Mouse (Mus musculus) spleen, adult 18-20 months (tissue): ENCODE measurements around the gene Idi2.
"Not testable (repeated sequence)": the region's sequence is repeated elsewhere in the genome, so short reads cannot be mapped to it uniquely, and the experiment has no call there.

Experiments
- DNase-seq, 2 experiments: peaks; one replicate each; pipeline ENCODE4 v3.0.0; 2022; ENCODE audit warnings: mixed read lengths in 2 of 2

Idi2 gene

DNA sequence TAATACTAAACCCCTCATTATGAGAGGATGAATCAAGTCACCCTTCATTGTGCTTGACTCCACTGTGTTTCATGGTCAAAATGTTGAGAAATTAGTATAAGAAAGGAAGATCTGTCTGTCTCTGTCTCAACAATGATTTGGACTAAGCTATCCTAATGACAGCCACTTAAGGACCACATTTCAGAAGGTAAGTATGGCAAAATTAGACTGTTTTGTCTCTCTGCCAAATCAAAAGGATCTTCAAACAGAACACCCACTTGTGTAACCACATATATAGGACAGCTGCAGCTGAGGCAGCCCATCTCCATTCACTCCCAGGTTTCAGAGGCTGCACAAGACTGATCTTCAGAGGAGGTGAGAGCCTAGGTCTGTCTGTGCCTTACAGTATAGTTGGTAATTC is at the start of gene Idi2:
Idi2 (plus strand) TSS at position 301 of the 400 bp plus-strand sequence.
- not testable (repeated sequence) for DNase-seq

DNA sequence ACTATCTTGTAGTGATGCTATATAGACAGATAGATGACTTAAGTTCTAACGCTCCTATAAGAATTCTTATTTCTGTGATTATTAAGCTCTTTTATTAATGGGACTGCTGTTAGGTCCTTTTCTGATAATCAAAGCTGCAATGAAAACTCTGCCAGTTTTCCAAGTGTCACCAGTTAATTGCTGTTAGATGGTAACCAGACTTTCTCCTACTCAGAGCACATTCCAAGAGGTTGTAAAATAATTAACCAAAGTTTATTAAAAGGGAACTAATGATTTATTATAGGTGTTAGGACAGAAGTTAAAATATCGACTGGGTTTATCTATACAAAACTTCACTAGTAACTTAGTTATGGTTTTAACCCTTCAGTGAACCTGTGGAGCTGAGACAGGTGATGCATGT is 46.7 kb upstream of the Idi2 start:
- DNase-seq, result not testable (repeated sequence)

DNA sequence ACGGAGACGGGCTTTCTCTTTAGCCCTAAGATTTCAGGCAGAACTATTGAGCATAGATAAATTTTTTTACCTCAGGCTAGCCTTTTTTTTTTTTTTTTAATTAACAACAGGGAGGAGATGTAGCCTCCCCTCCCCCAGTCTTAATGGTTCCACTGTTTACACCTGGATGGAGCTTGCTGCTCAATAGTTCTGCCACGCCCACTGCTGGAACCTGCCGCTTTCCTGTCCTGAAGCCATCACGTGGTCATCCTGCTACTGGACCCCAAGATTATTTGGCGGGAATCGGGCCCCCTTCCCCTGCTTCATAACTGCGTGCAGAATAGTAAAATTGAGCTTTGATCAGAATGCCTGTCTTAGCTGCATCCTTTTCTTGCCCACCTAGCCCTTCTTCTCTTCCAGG is 38.8 kb upstream of the Idi2 start:
- not testable (repeated sequence) for DNase-seq

DNA sequence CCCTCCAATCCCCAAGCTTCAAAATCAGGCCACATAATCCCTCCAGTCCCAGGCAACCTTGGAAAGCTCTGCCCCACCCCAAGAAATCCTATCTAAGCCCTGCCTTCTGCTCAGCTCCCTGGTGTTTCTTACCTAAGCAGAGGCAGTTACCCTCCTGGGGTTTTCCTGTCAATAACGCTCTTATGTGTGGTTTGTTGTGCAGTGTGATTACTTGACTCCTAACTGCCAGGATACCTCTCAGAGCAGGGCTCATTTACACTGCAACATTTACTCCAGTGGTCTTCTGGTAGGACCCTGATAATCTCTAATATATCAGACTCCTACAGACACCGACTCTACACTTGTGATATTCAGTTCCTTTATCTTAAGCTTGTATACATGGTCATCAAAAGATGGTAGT is 19.2 kb upstream of the Idi2 start:
- DNase-seq, result no peak

DNA sequence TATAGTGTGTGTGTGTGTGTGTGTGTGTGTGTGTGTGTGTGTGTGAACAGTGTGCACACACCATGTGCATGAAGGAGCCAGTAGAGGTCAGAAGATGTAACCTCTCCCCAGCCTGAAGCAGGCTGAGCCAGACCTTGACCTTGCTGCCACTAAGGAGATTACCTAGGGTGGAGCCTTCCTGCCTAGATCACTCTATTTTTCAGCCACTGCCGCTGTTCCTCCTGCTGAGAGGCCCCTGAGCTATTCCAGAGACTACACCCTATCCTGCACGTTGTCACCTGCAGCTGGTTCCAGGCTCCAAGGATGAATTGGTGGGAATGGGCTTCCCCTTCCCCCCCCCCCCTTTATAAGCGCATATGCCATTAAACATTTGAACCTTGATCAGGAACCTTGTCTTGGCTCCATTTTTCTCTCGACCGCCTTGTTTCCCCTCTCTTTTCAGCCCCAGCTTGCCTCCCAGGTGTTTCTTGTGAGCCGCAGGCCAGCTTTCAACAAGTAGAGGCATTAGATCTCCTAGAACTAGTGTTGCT is 15.0 kb upstream of the Idi2 start:
- not testable (repeated sequence) for DNase-seq

DNA sequence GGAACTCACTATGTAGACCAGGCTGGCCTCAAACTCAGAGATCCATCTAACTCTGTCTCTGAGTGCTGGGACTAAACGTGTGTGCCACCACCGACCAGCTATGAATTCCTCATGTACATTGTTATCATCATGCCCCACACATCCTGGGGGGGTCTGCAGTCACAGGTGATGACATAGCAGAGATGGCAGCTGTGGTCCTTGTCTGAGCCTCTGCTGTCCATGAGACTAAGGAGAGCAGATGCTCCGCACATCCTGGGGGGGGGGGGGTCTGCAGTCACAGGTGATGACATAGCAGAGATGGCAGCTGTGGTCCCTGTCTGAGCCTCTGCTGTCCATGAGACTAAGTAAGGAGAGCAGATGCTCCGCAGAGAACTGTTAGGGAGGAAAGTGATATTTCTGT is 11.6 kb upstream of the Idi2 start:
- not testable (repeated sequence) for DNase-seq

DNA sequence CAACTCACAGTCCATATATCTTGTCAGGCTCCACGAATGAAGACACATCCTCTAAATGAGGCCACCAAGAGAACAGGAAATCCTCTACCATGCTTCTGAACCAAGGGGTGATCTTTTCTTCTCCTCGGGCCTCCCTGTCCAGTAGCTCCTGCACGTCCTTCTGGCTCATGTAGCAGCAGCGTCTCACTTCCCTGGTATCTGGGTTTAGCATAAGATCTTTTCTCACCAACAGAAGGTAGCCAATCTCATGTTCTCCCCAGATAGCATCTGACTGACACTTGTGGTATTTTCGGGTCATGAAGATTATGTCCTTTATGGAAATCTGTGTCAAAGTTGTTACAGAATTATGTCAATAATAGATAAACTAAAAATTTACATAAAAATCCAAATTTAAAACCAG is 11.0 kb upstream of the Idi2 start:
- DNase-seq, result not testable (repeated sequence)

DNA sequence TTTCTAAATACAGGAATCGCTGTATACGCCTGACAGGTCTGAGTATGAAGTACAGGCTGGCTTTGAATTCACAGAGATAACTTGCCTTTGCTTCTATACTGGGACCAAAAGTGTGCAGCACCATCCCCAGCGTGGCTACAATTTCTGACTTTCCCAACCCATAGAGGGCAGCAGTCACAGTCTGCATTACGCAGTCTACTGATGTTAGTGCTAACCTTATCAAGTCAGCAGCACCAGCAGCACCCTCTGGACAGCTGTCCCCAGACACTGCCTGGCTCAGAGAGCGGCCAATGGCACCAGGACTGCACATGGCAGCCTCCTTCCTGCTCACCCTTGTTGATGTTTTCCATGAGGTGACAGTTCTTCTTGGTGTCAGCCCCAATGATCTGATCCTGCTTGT is 8.8 kb upstream of the Idi2 start:
- not testable (repeated sequence) for DNase-seq

DNA sequence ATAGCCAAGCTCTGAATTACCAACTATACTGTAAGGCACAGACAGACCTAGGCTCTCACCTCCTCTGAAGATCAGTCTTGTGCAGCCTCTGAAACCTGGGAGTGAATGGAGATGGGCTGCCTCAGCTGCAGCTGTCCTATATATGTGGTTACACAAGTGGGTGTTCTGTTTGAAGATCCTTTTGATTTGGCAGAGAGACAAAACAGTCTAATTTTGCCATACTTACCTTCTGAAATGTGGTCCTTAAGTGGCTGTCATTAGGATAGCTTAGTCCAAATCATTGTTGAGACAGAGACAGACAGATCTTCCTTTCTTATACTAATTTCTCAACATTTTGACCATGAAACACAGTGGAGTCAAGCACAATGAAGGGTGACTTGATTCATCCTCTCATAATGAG is 4.5 kb upstream of the Idi2 start, which contains the start of gene Gm9745:
Gm9745 (minus strand) TSS at position 101 of the 400 bp plus-strand sequence.
- not testable (repeated sequence) for DNase-seq

DNA sequence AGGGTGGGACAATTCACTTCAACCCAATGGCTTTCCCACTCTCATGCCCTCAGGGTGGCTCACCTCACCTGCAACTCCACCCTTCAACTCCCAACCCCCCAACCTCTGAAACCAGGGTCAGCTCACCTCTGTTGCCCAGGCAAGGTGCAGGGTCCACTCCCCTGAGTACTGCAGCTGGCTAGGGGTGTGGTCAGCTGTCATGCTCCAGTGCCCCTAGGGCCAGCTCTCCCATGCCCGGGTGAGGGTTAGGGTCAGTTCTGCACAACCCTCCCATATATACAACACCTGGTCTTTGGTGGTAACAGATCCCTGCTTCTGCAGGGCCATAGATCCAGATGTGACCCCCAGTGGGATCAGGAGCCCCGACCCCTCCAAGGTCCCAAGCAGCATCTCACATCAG is 2.5 kb downstream of the Idi2 start:
- not testable (repeated sequence) for DNase-seq

DNA sequence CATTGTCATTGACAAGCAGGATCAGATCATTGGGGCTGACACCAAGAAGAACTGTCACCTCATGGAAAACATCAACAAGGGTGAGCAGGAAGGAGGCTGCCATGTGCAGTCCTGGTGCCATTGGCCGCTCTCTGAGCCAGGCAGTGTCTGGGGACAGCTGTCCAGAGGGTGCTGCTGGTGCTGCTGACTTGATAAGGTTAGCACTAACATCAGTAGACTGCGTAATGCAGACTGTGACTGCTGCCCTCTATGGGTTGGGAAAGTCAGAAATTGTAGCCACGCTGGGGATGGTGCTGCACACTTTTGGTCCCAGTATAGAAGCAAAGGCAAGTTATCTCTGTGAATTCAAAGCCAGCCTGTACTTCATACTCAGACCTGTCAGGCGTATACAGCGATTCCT is 4.2 kb downstream of the Idi2 start:
- DNase-seq, result not testable (repeated sequence)

DNA sequence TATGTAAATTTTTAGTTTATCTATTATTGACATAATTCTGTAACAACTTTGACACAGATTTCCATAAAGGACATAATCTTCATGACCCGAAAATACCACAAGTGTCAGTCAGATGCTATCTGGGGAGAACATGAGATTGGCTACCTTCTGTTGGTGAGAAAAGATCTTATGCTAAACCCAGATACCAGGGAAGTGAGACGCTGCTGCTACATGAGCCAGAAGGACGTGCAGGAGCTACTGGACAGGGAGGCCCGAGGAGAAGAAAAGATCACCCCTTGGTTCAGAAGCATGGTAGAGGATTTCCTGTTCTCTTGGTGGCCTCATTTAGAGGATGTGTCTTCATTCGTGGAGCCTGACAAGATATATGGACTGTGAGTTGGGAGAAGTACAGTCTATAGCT is 6.4 kb downstream of the Idi2 start:
- DNase-seq, result not testable (repeated sequence)

DNA sequence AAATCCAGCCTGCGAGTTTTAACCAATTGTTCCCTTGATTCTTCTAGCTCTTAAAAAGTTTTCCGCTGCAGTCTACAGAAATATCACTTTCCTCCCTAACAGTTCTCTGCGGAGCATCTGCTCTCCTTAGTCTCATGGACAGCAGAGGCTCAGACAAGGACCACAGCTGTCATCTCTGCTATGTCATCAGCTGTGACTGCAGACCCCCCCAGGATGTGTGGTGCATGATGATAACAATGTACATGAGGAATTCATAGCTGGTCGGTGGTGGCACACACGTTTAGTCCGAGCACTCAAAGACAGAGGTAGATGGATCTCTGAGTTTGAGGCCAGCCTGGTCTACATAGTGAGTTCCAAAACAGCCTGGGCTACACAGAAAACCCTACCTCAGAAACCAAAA is 6.9 kb downstream of the Idi2 start:
- not testable (repeated sequence) for DNase-seq

DNA sequence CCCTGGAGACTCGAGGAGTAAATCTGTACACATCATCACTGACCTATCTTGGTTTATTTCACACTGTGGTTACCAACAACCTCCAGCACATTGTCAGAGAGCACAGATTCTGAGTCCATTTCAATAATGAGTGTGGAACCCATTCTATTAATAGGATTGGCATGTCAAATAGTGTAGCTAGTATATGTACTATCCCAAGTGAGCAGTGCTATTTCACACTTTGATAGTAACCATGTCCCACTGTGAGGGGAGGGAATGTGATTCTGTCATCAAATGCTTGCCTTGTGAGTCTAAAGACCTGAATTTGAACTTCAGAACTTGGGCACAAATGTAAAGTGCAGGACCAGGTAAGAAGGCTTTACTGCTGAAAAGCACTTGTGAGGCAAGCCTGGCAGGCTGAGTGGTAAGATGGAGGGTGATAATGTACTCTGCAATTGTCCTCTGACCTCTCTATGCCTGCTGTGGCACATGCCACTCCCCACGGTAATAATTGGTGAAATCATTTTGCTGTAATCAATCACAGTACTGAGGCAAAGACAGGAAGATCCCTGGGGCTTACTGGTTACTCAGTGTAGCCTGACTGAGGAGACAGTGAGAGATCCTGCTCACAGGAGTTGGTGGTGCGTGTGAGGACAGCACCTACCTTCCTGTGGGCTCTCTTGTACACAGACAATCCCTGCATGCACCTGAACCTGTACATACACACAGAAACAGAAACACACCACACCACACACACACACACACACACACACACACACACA is 8.6 kb downstream of the Idi2 start:
- DNase-seq, result not testable (repeated sequence)

DNA sequence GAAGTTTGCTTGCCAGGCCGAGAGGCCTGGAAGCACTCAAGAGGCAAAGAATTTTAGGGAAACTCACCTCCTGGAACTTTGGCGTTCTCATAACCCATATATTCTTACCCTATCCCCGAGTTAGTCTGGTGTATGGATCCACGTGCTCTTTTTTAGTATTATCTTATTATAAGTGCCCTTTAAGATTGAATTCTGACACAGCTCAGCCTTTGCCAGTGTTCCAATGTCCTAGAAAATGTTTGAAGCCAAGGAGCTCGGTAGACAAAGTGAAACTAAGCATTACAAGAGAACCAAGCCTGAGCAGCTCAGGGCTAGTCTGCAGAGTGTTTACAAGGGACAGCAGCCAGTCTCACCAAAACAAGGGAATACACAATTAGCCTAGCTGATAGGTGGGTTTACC is 9.6 kb downstream of the Idi2 start:
- DNase-seq, result not testable (repeated sequence)

DNA sequence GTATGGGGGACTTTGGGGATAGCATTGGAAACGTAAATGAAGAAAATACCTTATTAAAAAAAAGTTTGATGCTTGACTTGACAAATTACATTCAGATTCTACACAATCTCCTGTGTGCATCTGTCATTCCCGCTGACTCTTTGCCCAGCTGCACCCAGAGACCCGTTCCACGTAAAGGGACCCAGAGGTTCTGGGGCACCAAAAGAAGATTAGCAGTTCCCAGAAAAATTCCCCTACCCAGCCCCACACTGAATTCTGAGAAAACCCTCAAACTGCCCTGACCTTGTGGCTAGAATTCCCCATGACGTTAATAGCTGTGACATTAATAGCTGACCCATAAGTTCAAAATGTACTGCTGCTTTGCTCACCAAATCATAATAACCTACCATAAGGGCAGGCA is 12.6 kb downstream of the Idi2 start:
- DNase-seq, result no peak

DNA sequence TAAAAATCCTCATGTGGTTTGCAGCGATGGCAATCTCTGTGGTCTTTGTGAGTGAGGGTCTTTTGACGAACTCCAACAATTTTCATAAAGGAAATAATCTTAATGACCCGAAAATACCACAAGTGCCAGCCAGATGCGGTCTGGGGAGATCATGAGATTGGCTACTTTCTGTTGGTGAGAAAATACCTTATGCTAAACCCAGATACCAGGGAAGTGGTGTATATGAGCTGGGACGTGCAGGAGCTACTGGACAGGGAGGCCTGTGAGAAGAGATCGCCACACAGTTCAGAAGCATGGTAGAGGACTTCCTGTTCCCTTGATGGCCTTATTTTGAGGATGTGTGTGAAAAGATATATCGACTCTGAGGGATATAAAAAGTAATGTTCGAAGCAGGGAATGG is 15.1 kb downstream of the Idi2 start:
- no peak for DNase-seq

DNA sequence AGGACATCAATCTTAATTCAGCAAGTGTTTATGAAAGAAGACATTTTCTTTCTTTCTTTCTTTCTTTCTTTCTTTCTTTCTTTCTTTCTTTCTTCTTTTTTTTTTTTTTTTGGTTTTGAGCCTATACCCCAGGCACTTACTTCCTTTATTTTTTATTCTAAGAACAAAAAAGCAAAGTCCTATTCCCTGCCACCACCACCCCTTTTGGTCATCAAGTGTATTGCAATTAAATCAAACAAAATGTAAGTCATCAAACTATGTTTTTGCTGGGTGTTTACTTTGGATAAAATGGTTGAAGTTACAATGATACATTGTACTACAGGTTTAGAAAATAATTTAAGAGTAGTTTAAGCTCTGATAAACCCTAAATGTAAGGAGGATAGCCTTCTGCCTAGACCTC is 19.7 kb downstream of the Idi2 start:
- no peak for DNase-seq

DNA sequence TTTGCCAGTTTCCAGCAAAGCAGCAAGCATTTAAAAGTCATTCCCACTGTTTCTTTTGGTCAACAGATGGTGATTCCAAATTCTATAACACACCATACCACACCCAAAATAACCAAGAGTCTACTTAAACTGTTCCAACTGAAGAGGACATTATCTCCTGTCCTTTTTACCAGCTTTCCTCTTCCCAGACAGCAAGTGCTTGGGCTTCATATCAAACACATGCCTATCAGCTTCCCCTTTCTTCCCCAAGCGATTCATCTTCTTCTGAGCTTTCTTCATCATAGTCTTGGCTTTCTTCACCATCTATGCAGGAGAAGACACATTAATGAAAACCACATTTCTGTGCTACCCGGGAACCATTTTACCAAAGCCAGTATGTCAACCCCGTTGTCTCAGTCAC is 20.3 kb downstream of the Idi2 start:
- no peak for DNase-seq

DNA sequence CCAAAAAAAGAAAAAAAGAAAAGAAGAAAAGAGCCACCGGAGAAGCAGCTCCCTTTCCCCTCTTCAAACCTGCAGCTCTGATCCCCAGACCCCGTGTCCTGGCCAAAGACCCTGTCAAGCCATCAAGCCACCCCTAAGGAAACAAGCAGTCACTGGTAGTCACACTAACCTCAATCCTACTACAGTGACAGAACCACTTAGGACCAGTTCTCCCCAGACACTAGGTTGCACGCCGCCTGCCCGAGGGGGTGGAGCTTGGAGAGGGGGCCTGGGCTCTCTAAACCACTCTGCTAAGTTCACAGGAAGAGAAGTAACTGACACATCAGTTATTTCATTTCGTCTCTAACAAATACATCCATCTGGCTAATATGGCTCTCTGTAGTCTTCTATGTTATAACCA is 39.6 kb downstream of the Idi2 start:
- DNase-seq, result no peak

DNA sequence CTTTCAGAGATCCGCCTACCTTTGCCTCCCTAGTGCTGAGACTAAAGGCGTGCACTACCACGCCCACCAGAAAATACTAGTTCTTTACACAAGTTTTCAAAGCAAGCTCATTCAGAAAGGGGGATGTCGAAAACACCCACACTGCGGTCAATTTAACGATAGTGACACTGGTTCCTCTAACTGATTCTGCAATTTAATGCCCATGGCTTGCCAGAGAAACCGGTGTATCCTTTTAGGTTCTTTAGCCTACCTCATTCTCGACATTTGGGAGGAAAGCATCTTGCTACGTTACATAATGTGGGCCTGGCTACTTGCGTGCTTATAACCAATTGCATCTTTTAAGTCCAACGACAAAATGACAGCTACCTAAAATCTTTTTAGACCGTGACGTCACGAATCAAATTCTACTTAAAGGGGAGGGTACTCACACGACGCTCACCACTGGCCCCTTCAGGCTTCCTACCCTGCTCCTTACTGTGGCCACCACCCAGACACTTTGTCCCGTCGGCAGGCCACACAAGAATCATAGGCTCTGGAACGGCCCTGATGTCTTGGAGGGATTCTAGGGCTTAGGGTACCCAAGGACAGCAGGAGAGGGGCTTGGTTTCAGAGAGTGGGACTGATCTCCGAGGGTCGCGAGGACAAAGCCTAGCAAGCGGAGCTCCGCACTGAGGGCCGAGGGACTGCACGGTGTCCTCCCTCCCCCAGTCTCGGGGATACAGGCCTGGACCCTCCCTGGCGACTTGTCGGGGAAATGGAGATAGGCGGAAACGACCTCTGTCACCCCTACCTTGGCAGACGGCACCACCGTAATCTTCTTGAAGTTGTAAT is 42.7 kb downstream of the Idi2 start:
- no peak for DNase-seq

DNA sequence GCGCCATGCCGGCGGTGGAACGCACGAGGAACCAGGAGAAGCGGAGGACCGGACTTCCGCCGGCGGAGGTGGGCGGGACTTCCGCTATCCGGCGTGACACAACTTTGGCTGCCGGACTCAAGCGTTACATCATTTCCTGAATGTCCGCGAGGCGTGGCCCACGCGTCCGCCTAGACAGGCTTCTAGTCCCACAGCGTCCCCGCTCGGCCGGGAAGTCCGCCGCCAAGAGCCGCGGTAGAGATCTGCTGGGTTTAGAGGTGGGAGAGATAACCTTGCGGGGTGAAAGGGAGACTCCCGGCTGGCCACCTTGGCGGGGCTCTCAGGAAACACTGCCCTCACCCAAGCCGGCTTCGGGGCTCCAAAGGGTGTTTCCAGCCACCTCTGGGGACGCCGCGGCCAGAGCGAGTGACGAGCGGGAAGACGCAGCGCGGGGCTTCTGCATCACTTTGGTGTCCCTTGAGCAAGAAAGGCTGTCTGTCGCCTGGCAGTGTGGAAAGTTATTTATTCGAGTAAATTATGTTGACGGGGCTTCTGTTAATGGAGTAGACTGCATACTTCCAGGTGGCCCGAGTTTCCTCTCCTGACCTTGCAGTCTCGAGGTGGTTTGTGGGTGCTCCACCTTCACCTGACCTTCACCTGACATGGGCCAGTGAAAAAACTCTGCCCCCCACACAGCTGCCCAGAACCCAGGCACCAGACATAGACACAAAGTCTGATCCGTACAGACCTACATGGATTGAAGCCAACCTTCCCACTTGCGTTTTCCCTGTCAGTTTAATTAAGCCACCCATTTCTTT is 43.5 kb downstream of the Idi2 start, which contains the start of gene Gtpbp4:
Gtpbp4 (minus strand) TSS at position 94 of the 797 bp plus-strand sequence.
- peak; percentile 90 to 91 for DNase-seq

DNA sequence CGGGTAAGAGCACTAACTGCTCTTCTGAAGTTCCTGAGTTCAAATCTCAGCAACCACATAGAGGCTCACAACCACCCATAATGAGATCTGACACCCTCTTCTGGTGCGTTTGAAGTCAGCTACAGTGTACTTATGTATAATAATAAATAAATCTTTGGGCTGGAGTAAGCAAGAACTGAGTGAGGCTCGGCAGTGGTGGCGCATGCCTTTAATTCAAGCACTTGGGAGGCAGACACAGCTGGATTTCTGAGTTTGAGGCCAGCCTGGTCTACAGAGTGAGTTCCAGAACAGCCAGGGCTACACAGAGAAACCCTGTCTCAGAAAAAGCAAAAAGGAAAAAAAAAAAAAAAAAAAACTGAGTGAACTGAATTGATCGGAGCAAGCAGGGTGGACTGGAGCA is 44.6 kb downstream of the Idi2 start:
- not testable (repeated sequence) for DNase-seq
